Mouse (Mus musculus) myocyte (in vitro differentiated cells): ENCODE data around the gene Psen2. TPM values are rescaled to one million over a fixed set of nuclear protein-coding genes. Genes with fewer than 3 reads are reported as not detected.

Experiments used
- H3K27me3 ChIP-seq: one replicate; pipeline ENCODE4 v1.6.1; 2011; ENCODE audit not compliant: control insufficient read depth, insufficient read depth, insufficient read length
- H3K36me3 ChIP-seq: one replicate; pipeline ENCODE4 v1.6.1; 2011; ENCODE audit not compliant: control insufficient read depth, insufficient read depth
- H3K4me2 ChIP-seq: one replicate; pipeline ENCODE4 v1.6.1; 2011; ENCODE audit warnings: low read depth, control low read depth
- H3K4me3 ChIP-seq: one replicate; pipeline ENCODE4 v1.5.1; 2011; ENCODE audit warnings: mild to moderate bottlenecking, control low read depth, moderate library complexity
- H3K79me2 ChIP-seq: one replicate; pipeline ENCODE4 v1.6.1; 2011; ENCODE audit not compliant: control insufficient read depth, insufficient read depth
- H3ac ChIP-seq: one replicate; pipeline ENCODE4 v1.6.1; 2011; ENCODE audit not compliant: control insufficient read depth, insufficient read length
- CEBPB ChIP-seq: IDR thresholded peaks from 2 replicates; pipeline ENCODE4 v1.6.1; 2011; ENCODE audit warnings: mild to moderate bottlenecking, moderate library complexity; ENCODE audit not compliant: poor library complexity, insufficient read depth, severe bottlenecking
- E2F4 ChIP-seq: IDR thresholded peaks from one replicate; pipeline ENCODE4 v1.6.1; 2011; ENCODE audit warnings: mild to moderate bottlenecking, control low read depth, moderate library complexity; ENCODE audit not compliant: insufficient read depth
- MAX ChIP-seq: IDR thresholded peaks from one replicate; pipeline ENCODE4 v1.6.1; 2011; ENCODE audit warnings: low read depth, mild to moderate bottlenecking, control low read depth
- MYOD1 ChIP-seq, 3 experiments: IDR thresholded peaks; one replicate each; pipeline ENCODE4 v1.6.1; 2011; ENCODE audit warnings: control low read depth in 2 of 3, low read depth in 2 of 3, mild to moderate bottlenecking in 2 of 3, moderate library complexity in 1 of 3; ENCODE audit not compliant: insufficient read length in 2 of 3, control insufficient read depth in 1 of 3
- MYOG ChIP-seq, 3 experiments: IDR thresholded peaks; one replicate each; pipeline ENCODE4 v1.6.1; 2011; ENCODE audit warnings: control low read depth in 2 of 3, low read depth in 2 of 3, mild to moderate bottlenecking in 2 of 3; ENCODE audit not compliant: insufficient read length in 2 of 3, control insufficient read depth in 1 of 3, insufficient read depth in 1 of 3
- POLR2A ChIP-seq: IDR thresholded peaks from one replicate; pipeline ENCODE4 v1.6.1; 2011; ENCODE audit warnings: low read depth, mild to moderate bottlenecking, control low read depth, moderate library complexity; ENCODE audit not compliant: insufficient read length
- POLR2AphosphoS2 ChIP-seq: IDR thresholded peaks from one replicate; pipeline ENCODE4 v1.6.1; 2011; ENCODE audit warnings: low read depth, control low read depth; ENCODE audit not compliant: insufficient read length
- REST ChIP-seq: IDR thresholded peaks from one replicate; pipeline ENCODE4 v1.6.1; 2011; ENCODE audit warnings: mild to moderate bottlenecking, control low read depth, moderate library complexity; ENCODE audit not compliant: insufficient read depth, insufficient read length
- SRF ChIP-seq: IDR thresholded peaks from one replicate; pipeline ENCODE4 v1.6.1; 2011; ENCODE audit warnings: low read depth; ENCODE audit not compliant: control insufficient read depth, insufficient read length
- TCF12 ChIP-seq: IDR thresholded peaks from one replicate; pipeline ENCODE4 v1.6.1; 2011; ENCODE audit warnings: mild to moderate bottlenecking, control low read depth; ENCODE audit not compliant: poor library complexity, insufficient read depth, severe bottlenecking
- TCF3 ChIP-seq: IDR thresholded peaks from one replicate; pipeline ENCODE4 v1.6.1; 2011; ENCODE audit warnings: low read depth, control low read depth; ENCODE audit not compliant: insufficient read length
- USF1 ChIP-seq: IDR thresholded peaks from one replicate; pipeline ENCODE4 v1.6.1; 2011; ENCODE audit warnings: low read depth, mild to moderate bottlenecking, control low read depth, moderate library complexity
- polyA plus RNA-seq: library from polyadenylated mRNA; unstranded; fragments of >200 nt; fragmentation: generic; extraction: Trizol; gene quantifications from one replicate; pipeline ENCODE4 v1.2.1, GENCODE M21; 2012; ENCODE audit warnings: missing spikeins

Gene Psen2
- polyA plus RNA-seq, 1 experiment, result 28.6 TPM

GRCm38 (mm10) chr1:180306889-180307288 lies 43.7 kb upstream of the Psen2 start:
- Histone ChIP-seq H3ac (no peak overlapping the region), H3K36me3 (no peaks in the 10 kb centered on the region), H3K79me2 (no peaks in the 10 kb centered on the region), H3K4me2 (no peak overlapping the region), H3K27me3 (no peaks in the 10 kb centered on the region), H3K4me3 (no peak overlapping the region)
- no peak for TF ChIP-seq MAX
- no peak for TF ChIP-seq TCF3
- TF ChIP-seq POLR2AphosphoS2, result no peak
- no peak for TF ChIP-seq POLR2A
- no peak for TF ChIP-seq TCF12
- TF ChIP-seq CEBPB, result no peak
- TF ChIP-seq MYOD1 (IDR thresholded peaks at IDR 0.05; ENCODE audit: control insufficient read depth in 1 of 3, insufficient read length in 2 of 3, low read depth in 2 of 3), result no peak
- no peak for TF ChIP-seq USF1
- no peak for TF ChIP-seq REST
- TF ChIP-seq SRF, result no peak
- TF ChIP-seq MYOG (IDR thresholded peaks at IDR 0.05; ENCODE audit: control insufficient read depth in 1 of 3, insufficient read depth in 1 of 3, insufficient read length in 2 of 3, low read depth in 2 of 3), result no peak
- no peak for TF ChIP-seq E2F4

GRCm38 (mm10) chr1:180303600-180303999 lies 40.4 kb upstream of the Psen2 start:
- Histone ChIP-seq H3K27me3 (no peaks in the 10 kb centered on the region), H3K4me3 (no peak overlapping the region), H3ac (no peak overlapping the region), H3K36me3 (no peaks in the 10 kb centered on the region), H3K4me2 (no peak overlapping the region), H3K79me2 (no peaks in the 10 kb centered on the region)
- TF ChIP-seq REST, result no peak
- no peak for TF ChIP-seq CEBPB
- TF ChIP-seq POLR2AphosphoS2, result no peak
- no peak for TF ChIP-seq POLR2A
- no peak for TF ChIP-seq TCF3
- no peak for TF ChIP-seq E2F4
- TF ChIP-seq MAX, result no peak
- TF ChIP-seq TCF12, result no peak

GRCm38 (mm10) chr1:180302253-180303120 lies 39.2 kb upstream of the Psen2 start:
- TF ChIP-seq SRF (no peak), E2F4 (no peak), TCF12 (no peak), POLR2A (no peak), CEBPB (no peak), MAX (no peak), MYOD1 (IDR thresholded peaks at IDR 0.05; ENCODE audit: control insufficient read depth in 1 of 3, insufficient read length in 2 of 3, low read depth in 2 of 3) (no peak), POLR2AphosphoS2 (no peak)
- no peaks in the 10 kb centered on the region for H3K79me2 ChIP-seq
- no peaks in the 10 kb centered on the region for H3K36me3 ChIP-seq
- H3K27me3 ChIP-seq, result no peaks in the 10 kb centered on the region
- no peak overlapping the region for H3ac ChIP-seq
- H3K4me2 ChIP-seq, result no peak overlapping the region
- H3K4me3 ChIP-seq, result no peak overlapping the region

GRCm38 (mm10) chr1:180300997-180301396 lies 37.8 kb upstream of the Psen2 start:
- H3K36me3 ChIP-seq, result no peaks in the 10 kb centered on the region
- TF ChIP-seq MYOD1 (IDR thresholded peaks at IDR 0.05; ENCODE audit: control insufficient read depth in 1 of 3, insufficient read length in 2 of 3, low read depth in 2 of 3), result no peak
- no peak for TF ChIP-seq CEBPB
- TF ChIP-seq USF1, result no peak
- no peak for TF ChIP-seq E2F4
- no peak for TF ChIP-seq POLR2AphosphoS2
- TF ChIP-seq MAX, result no peak
- no peak for TF ChIP-seq TCF12
- TF ChIP-seq TCF3, result no peak
- no peak for TF ChIP-seq REST
- no peak for TF ChIP-seq SRF
- TF ChIP-seq MYOG (IDR thresholded peaks at IDR 0.05; ENCODE audit: control insufficient read depth in 1 of 3, insufficient read depth in 1 of 3, insufficient read length in 2 of 3, low read depth in 2 of 3), result no peak
- no peak for TF ChIP-seq POLR2A
- H3K79me2 ChIP-seq, result no peaks in the 10 kb centered on the region
- H3K4me3 ChIP-seq, result no peak overlapping the region
- H3K4me2 ChIP-seq, result no peak overlapping the region
- H3ac ChIP-seq, result no peak overlapping the region
- H3K27me3 ChIP-seq, result no peaks in the 10 kb centered on the region
